Mouse (Mus musculus): Measurements from ENCODE around the gene Itga1. TPM values are rescaled to one million over a fixed set of nuclear protein-coding genes. Genes with fewer than 3 reads are reported as not detected.

Gene Itga1
- polyA plus RNA-seq, 1 experiment: 8.6 TPM

DNA sequence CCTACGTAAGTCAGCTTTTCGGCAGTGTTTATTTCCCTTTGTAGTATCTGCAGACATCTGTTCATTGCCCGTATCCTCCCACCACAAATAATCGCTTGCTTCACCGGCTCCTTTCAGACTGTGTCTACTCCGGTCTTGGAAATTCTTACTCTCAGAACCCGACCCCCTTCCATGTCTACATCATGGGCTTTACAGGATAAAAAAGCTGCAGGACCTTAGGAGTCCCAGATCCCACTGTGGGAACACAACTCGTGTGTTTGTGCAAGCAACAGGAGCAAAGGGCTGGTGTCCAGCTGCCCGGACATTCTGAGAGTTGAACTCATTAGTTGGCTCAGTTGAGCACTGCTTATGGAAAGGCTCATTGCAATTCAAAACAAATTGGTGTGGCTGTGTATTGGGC lies 47.0 kb downstream of the Itga1 start:
- peaks cover 2% of the 10 kb centered on the region; the same call in 1 of the 2 replicates for H3K4me1 ChIP-seq (ENCODE audit: control insufficient read depth, insufficient read depth, low read length)
- no peak overlapping the region for H3K27ac ChIP-seq (ENCODE audit: control insufficient read depth, insufficient read depth, low read depth, low read length)
- no peaks in the 10 kb centered on the region for H3K36me3 ChIP-seq (ENCODE audit: control insufficient read depth, insufficient read depth, low read length)
- no peak for TF ChIP-seq CTCF (IDR thresholded peaks at IDR 0.05; ENCODE audit: control insufficient read depth, insufficient read depth, insufficient replicate concordance, low read depth, low read length)
- no peak for TF ChIP-seq POLR2A (IDR thresholded peaks at IDR 0.05; ENCODE audit: control insufficient read depth, low read depth, low read length)
- H3K27me3 ChIP-seq (ENCODE audit: control insufficient read depth, insufficient read depth, low read length): no peaks in the 10 kb centered on the region
- no peak overlapping the region for H3K4me3 ChIP-seq (ENCODE audit: control insufficient read depth, low read depth, low read length)

DNA sequence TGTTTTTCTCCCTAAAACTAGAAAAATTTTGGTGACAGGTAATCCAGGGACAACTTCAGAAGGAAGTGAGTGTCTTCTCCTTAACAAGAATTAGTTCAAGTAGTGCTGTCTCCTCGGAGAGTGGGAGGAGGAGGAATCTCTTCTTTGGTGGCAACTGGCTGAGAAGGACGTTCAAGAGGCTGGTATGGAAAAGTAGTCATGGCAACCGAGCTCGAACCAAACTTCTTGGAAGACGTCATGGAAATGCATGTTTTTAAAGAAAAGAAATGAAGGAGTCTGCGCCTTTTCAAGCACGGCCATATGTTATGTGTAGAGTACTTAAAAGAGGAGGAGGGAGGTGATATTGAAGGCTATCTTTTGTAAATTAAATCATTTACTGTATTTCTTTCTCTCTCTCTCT lies 49.2 kb downstream of the Itga1 start:
- peak overlapping the region; percentile 66 for H3K4me3 ChIP-seq (ENCODE audit: control insufficient read depth, low read depth, low read length)
- TF ChIP-seq CTCF (IDR thresholded peaks at IDR 0.05; ENCODE audit: control insufficient read depth, insufficient read depth, insufficient replicate concordance, low read depth, low read length): no peak
- no peak for TF ChIP-seq POLR2A (IDR thresholded peaks at IDR 0.05; ENCODE audit: control insufficient read depth, low read depth, low read length)
- no peak overlapping the region for H3K27ac ChIP-seq (ENCODE audit: control insufficient read depth, insufficient read depth, low read depth, low read length)
- H3K36me3 ChIP-seq (ENCODE audit: control insufficient read depth, insufficient read depth, low read length): no peaks in the 10 kb centered on the region
- peaks cover 2% of the 10 kb centered on the region; the same call in 1 of the 2 replicates for H3K4me1 ChIP-seq (ENCODE audit: control insufficient read depth, insufficient read depth, low read length)
- no peaks in the 10 kb centered on the region for H3K27me3 ChIP-seq (ENCODE audit: control insufficient read depth, insufficient read depth, low read length)

DNA sequence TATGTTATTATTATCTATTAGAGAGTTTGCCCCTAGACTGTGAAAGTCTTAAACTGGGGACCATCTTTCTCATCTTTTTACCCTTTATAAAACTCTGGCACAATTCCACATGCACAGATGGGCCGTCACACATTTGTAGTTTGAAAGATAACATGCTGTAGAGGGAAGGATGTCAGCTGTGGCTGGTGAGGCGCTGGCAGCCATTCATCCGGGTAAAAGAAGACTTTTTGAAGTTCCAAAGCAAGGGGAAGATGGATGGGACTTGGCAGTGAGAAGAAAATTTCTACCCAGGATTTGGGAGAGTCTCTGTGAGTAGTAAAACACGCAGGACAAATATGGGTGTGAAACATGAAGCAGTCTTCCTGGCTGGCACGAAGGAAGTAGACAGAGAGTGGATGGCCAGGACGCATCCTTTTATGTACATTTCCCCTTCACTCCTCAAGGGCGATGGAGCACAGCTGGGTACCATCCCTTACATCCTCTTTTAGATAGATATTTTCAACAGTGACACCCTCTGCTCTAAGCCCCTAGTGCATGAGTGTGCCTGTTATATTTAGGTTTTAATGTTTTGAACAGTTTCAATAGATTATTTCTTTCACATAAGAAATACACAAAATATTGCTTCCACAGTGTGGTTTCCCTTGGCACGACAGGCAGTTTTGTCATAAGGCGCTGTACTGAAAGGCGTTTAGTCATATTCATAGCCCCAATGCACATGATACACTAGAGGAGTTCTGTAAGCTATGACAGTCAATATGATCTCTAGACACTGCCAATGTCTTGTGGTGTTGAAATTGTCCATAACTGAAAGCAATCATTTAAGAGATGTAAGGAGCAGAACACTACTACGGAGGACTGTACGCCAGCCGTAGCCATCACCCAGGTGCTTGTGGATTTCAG lies 50.9 kb downstream of the Itga1 start:
- TF ChIP-seq POLR2A (IDR thresholded peaks at IDR 0.05; ENCODE audit: control insufficient read depth, low read depth, low read length) (no peak), CTCF (IDR thresholded peaks at IDR 0.05; ENCODE audit: control insufficient read depth, insufficient read depth, insufficient replicate concordance, low read depth, low read length) (no peak)
- Histone ChIP-seq H3K4me3 (ENCODE audit: control insufficient read depth, low read depth, low read length) (peak overlapping the region; percentile 36), H3K36me3 (ENCODE audit: control insufficient read depth, insufficient read depth, low read length) (no peaks in the 10 kb centered on the region), H3K27ac (ENCODE audit: control insufficient read depth, insufficient read depth, low read depth, low read length) (no peak overlapping the region), H3K27me3 (ENCODE audit: control insufficient read depth, insufficient read depth, low read length) (no peaks in the 10 kb centered on the region), H3K4me1 (ENCODE audit: control insufficient read depth, insufficient read depth, low read length) (peaks cover 2% of the 10 kb centered on the region; the same call in 1 of the 2 replicates)

DNA sequence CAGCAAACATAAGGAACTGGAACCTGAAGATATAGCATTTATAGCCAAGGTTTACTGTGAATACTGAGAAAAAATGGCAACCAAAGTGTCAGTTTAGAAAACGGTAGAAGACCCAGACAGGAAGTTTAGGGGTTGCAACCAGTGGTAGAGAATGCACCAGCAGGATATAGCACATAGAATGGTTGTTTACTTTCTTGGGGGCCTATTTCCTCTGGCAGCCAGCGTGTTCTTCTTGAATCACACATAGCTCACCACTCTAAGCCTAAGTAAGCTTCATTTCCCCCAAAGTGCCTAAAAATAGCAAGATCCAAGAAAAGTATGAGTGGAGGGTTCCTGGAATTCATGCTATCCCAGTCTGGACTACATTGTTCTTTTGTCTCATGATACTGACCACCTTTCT lies 59.1 kb downstream of the Itga1 start:
- TF ChIP-seq CTCF (IDR thresholded peaks at IDR 0.05; ENCODE audit: control insufficient read depth, insufficient read depth, insufficient replicate concordance, low read depth, low read length): no peak
- no peaks in the 10 kb centered on the region for H3K36me3 ChIP-seq (ENCODE audit: control insufficient read depth, insufficient read depth, low read length)
- no peak overlapping the region for H3K4me3 ChIP-seq (ENCODE audit: control insufficient read depth, low read depth, low read length)
- no peaks in the 10 kb centered on the region for H3K4me1 ChIP-seq (ENCODE audit: control insufficient read depth, insufficient read depth, low read length)
- H3K27ac ChIP-seq (ENCODE audit: control insufficient read depth, insufficient read depth, low read depth, low read length): no peak overlapping the region
- H3K27me3 ChIP-seq (ENCODE audit: control insufficient read depth, insufficient read depth, low read length): no peaks in the 10 kb centered on the region

DNA sequence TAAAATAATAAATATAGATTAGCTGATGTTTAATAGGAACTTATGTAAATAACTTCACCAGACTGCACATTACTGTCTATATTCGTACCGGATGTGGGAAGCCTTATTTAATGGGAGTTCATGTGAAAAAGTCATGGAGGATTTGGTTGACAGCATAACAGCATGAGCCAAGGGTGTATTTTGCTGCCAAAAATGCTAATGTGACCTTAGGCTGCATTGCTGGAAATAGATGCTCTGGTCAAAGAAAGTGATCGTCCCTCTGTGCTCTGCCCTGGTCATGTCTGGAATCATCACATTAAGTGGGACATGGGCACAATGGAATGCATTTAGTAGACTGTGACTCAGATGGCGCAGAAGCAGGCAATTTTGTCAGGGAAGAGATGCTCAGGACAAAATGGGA lies 64.5 kb downstream of the Itga1 start:
- Histone ChIP-seq H3K36me3 (ENCODE audit: control insufficient read depth, insufficient read depth, low read length) (no peaks in the 10 kb centered on the region), H3K4me3 (ENCODE audit: control insufficient read depth, low read depth, low read length) (no peak overlapping the region), H3K27me3 (ENCODE audit: control insufficient read depth, insufficient read depth, low read length) (no peaks in the 10 kb centered on the region), H3K4me1 (ENCODE audit: control insufficient read depth, insufficient read depth, low read length) (no peaks in the 10 kb centered on the region), H3K27ac (ENCODE audit: control insufficient read depth, insufficient read depth, low read depth, low read length) (no peak overlapping the region)
- TF ChIP-seq CTCF (IDR thresholded peaks at IDR 0.05; ENCODE audit: control insufficient read depth, insufficient read depth, insufficient replicate concordance, low read depth, low read length) (no peak), POLR2A (IDR thresholded peaks at IDR 0.05; ENCODE audit: control insufficient read depth, low read depth, low read length) (no peak)

DNA sequence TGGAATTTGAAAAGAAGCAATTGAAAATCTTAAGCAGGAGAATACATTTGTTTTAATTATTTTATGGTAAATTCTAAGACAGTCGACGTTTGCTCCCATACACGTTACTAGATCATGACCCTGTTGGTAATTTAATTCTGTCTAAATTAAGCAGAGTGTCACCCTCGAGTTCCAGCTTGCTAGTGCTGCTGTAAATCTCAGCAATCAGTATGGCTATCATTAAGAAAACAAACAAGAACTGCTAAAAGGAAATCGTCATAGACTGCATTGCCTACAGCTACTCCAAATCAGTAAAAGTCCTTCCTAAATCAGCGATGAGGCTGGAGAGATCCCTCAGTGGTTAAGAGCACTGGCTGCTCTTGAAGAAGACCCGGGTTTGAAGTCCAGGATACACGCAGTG lies 66.4 kb downstream of the Itga1 start:
- Histone ChIP-seq H3K4me1 (ENCODE audit: control insufficient read depth, insufficient read depth, low read length) (no peaks in the 10 kb centered on the region), H3K27ac (ENCODE audit: control insufficient read depth, insufficient read depth, low read depth, low read length) (no peak overlapping the region), H3K27me3 (ENCODE audit: control insufficient read depth, insufficient read depth, low read length) (no peaks in the 10 kb centered on the region), H3K36me3 (ENCODE audit: control insufficient read depth, insufficient read depth, low read length) (no peaks in the 10 kb centered on the region), H3K4me3 (ENCODE audit: control insufficient read depth, low read depth, low read length) (no peak overlapping the region)
- no peak for TF ChIP-seq CTCF (IDR thresholded peaks at IDR 0.05; ENCODE audit: control insufficient read depth, insufficient read depth, insufficient replicate concordance, low read depth, low read length)
- TF ChIP-seq POLR2A (IDR thresholded peaks at IDR 0.05; ENCODE audit: control insufficient read depth, low read depth, low read length): no peak

DNA sequence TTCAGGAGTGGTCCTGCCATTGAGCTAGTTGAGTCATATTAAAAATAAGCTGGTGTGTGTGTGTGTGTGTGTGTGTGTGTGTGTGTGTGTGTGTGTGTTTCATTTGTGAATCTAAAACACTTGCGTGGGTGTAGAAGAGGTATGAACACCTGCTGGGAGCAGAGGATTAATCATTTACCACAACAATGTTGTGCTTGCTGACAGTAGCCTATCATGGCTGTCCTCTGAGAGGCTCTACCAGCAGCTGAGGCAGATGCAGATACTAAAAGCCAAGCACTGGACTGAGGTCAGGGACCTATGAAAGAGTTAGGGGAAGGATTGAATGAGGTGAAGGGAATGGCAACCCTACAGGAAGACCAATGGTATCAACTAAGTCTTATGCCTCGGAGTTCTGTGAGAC lies 68.6 kb downstream of the Itga1 start:
- Histone ChIP-seq H3K4me3 (ENCODE audit: control insufficient read depth, low read depth, low read length) (no peak overlapping the region), H3K27me3 (ENCODE audit: control insufficient read depth, insufficient read depth, low read length) (no peaks in the 10 kb centered on the region), H3K4me1 (ENCODE audit: control insufficient read depth, insufficient read depth, low read length) (no peaks in the 10 kb centered on the region), H3K36me3 (ENCODE audit: control insufficient read depth, insufficient read depth, low read length) (no peaks in the 10 kb centered on the region), H3K27ac (ENCODE audit: control insufficient read depth, insufficient read depth, low read depth, low read length) (no peak overlapping the region)
- TF ChIP-seq CTCF (IDR thresholded peaks at IDR 0.05; ENCODE audit: control insufficient read depth, insufficient read depth, insufficient replicate concordance, low read depth, low read length): no peak

Measured in testis, adult 2 months (tissue).